Mouse (Mus musculus) embryonic fibroblast, embryonic 13.5 days (primary cell): ENCODE measurements around the gene Lcn3. TPM values are rescaled to one million over a fixed set of nuclear protein-coding genes. Genes with fewer than 3 reads are reported as not detected.
"Not testable (repeated sequence)": the region's sequence is repeated elsewhere in the genome, so short reads cannot be mapped to it uniquely, and the experiment has no call there.

Source experiments
- H3K27ac ChIP-seq: 2 replicates; pipeline ENCODE4 v1.5.1; 2012; ENCODE audit warnings: low read length, control low read depth, inconsistent platforms; ENCODE audit not compliant: insufficient read depth
- H3K4me1 ChIP-seq: 2 replicates; pipeline ENCODE4 v1.6.1; 2011; ENCODE audit warnings: low read length; ENCODE audit not compliant: control insufficient read depth, insufficient read depth
- H3K4me3 ChIP-seq: 2 replicates; pipeline ENCODE4 v1.5.1; 2011; ENCODE audit warnings: mild to moderate bottlenecking, control low read depth, low read length; ENCODE audit not compliant: insufficient read depth
- CTCF ChIP-seq: IDR thresholded peaks from 2 replicates; pipeline ENCODE4 v1.5.1; 2011; ENCODE audit warnings: mild to moderate bottlenecking, control low read depth, low read length, moderate library complexity, borderline replicate concordance; ENCODE audit not compliant: insufficient read depth
- POLR2A ChIP-seq: IDR thresholded peaks from 2 replicates; pipeline ENCODE4 v1.6.1; 2011; ENCODE audit warnings: low read depth, mild to moderate bottlenecking, control low read depth, low read length, moderate library complexity
- polyA plus RNA-seq: library from polyadenylated mRNA; stranded (reverse); fragments of >200 nt; gene quantifications from 2 replicates; pipeline ENCODE4 v1.2.4, GENCODE M21; 2011; ENCODE audit warnings: low read depth; ENCODE audit not compliant: missing spikeins, insufficient read length

Lcn3 gene
- polyA plus RNA-seq: not detected in 2 replicates

- Histone ChIP-seq H3K27ac (no peak within 1 kb of the TSS), H3K4me1 (no peaks in the 10 kb centered on the region), H3K4me3 (no peak within 1 kb of the TSS)
- no peak for TF ChIP-seq CTCF
Observed at GRCm38 (mm10) chr2:25765269-25765668, at the start of gene Lcn3. Gene Lcn3, plus strand, starts transcription at chr2:25765569.

- no peak overlapping the region for H3K27ac ChIP-seq
- TF ChIP-seq POLR2A: no peak
- no peak for TF ChIP-seq CTCF
- H3K4me1 ChIP-seq: no peaks in the 10 kb centered on the region
- H3K4me3 ChIP-seq: no peak overlapping the region
Observed at GRCm38 (mm10) chr2:25717222-25717621, 48.1 kb upstream of the Lcn3 start.

GRCm38 (mm10) chr2:25733199-25733930 is 32.0 kb upstream of the Lcn3 start:
- TF ChIP-seq CTCF (no peak), POLR2A (no peak)
- H3K4me1 ChIP-seq: no peaks in the 10 kb centered on the region
- H3K27ac ChIP-seq: no peak overlapping the region
- no peak overlapping the region for H3K4me3 ChIP-seq

- H3K27ac ChIP-seq, H3K4me1 ChIP-seq, H3K4me3 ChIP-seq: not testable (repeated sequence)
Observed at GRCm38 (mm10) chr2:25736709-25737108, 28.7 kb upstream of the Lcn3 start, which contains the start of gene Obp2b. Gene Obp2b, plus strand, starts transcription at chr2:25737009.

GRCm38 (mm10) chr2:25741671-25742070 is 23.7 kb upstream of the Lcn3 start:
- Histone ChIP-seq H3K4me1 (no peaks in the 10 kb centered on the region), H3K4me3 (no peak overlapping the region), H3K27ac (no peak overlapping the region)
- TF ChIP-seq POLR2A: no peak
- no peak for TF ChIP-seq CTCF

- Histone ChIP-seq H3K4me3 (no peak overlapping the region), H3K27ac (no peak overlapping the region), H3K4me1 (no peaks in the 10 kb centered on the region)
- TF ChIP-seq POLR2A (no peak), CTCF (no peak)
Observed at GRCm38 (mm10) chr2:25754201-25754600, 11.2 kb upstream of the Lcn3 start.

- no peaks in the 10 kb centered on the region for H3K4me1 ChIP-seq
- H3K27ac ChIP-seq: no peak overlapping the region
- no peak overlapping the region for H3K4me3 ChIP-seq
- TF ChIP-seq POLR2A (no peak), CTCF (no peak)
Observed at GRCm38 (mm10) chr2:25758064-25758625, 7.2 kb upstream of the Lcn3 start.

GRCm38 (mm10) chr2:25767764-25768163 is 2.4 kb downstream of the Lcn3 start:
- TF ChIP-seq POLR2A (no peak), CTCF (no peak)
- no peak overlapping the region for H3K27ac ChIP-seq
- no peak overlapping the region for H3K4me3 ChIP-seq
- no peaks in the 10 kb centered on the region for H3K4me1 ChIP-seq

GRCm38 (mm10) chr2:25773507-25773906 is 8.1 kb downstream of the Lcn3 start:
- Histone ChIP-seq H3K27ac (no peak overlapping the region), H3K4me1 (no peaks in the 10 kb centered on the region), H3K4me3 (no peak overlapping the region)
- TF ChIP-seq POLR2A: no peak
- TF ChIP-seq CTCF: no peak

GRCm38 (mm10) chr2:25774640-25775039 is 9.3 kb downstream of the Lcn3 start:
- H3K4me3 ChIP-seq: no peak overlapping the region
- TF ChIP-seq POLR2A (no peak), CTCF (no peak)
- H3K4me1 ChIP-seq: no peaks in the 10 kb centered on the region
- no peak overlapping the region for H3K27ac ChIP-seq
